Mouse (Mus musculus): ENCODE measurements around the gene Slx1b.
A peak's percentile ranks its signal among the peaks of the same experiment; 100 is the strongest.
"Not testable (repeated sequence)": the region's sequence is repeated elsewhere in the genome, so short reads cannot be mapped to it uniquely, and the experiment has no call there.

Slx1b gene

DNA sequence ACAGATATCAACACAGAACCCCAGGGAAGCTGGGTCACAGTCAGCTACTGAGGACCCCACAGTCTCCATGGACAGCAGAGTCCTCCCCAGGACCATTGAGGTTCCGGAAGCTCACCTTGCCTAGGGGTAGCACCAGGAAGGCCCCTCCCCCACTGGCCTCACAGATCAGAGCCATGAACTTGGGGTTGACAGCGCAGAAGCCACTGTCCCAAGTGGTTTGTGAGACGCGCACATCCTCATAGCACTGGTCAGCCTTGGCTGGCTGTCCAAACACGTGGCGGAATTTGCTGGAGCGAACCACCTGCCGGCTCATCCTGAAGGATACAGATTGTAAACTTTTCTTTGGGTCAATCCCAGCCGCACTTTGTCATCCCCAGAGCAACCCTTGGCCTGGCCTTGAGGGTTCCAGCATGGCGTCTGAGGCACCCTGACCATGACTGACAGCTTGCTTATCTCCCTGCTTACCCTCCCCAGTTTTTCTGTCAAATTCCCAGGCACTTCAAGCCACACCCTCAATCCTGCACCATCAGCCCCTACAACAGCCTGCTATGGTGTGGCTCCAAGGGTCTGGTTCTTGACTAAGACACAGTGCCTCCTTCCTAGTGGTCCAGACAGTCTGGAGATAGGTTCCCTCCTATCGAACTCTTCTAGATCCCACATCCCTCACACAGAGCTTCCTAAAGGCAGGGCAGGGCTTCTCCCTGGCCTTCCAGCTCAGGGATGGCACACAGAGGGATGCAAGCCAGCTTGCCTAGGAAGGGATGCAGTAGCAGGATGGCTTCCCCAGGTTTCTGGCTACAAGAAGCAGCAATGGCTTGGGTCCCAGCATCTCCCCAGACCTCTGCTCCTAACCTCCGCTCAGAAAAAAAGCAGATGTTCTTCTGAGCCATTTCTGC is 7.5 kb upstream of the Slx1b start:
- DNase-seq: peak; percentile 63 to 77

DNA sequence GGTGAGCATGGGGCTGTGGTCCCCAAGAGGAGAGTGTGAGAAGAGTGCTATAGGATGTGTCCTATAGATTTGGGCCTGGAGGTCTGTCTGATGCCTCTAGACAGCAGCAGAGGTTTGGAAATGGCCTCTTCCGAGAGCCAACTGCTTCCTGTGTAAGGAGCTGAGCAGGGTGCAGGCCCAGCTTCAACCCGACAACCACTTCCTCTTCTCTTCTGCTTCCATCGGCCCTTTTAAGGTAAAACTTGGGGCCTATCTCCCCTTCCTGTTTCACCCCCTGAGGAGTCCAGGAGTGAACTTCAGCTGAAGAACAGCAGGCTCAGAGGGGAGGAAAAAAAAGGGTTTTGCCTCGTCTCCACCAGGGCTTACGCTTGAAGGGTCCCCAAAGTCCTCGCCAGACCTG is 6.8 kb upstream of the Slx1b start:
- DNase-seq: peak; percentile 68 to 85

DNA sequence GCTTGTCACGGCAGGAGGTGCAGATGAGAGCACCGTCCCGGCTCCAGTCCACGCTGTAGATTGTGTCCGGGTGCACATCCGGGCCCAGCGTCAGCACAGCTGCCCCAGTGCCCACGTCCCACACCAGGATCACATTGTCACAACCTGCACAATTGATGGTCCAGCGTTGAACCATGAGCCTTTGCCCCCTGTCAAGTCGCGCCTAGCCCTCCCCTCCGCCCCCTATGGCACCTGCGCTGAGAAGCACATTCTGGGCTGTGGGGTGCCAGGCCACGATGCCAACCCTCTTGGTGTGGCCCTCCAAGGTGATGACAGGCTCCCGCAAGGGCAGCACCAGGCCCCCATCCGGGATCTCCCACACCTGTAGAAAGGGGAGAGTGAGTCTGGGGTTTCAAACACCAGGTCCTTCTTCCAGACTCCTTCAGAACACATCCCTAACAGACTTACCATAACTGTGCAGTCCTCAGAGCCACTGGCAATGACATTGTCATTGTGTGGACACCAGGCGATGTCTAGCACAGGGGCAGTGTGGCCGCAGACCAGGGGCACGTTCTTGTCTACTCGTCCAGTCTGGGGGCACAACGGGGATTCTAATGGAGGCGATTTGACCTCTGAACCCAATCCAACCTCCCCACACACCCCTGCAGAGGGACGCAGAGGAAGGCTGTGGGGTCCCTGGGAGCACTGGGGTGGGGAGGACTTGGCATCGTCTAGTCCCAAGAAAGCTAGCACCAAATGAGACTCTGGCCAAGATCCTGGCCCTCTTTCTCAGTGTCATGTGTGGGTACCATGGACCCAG is 6.2 kb upstream of the Slx1b start:
- DNase-seq: peak; percentile 22 to 46

DNA sequence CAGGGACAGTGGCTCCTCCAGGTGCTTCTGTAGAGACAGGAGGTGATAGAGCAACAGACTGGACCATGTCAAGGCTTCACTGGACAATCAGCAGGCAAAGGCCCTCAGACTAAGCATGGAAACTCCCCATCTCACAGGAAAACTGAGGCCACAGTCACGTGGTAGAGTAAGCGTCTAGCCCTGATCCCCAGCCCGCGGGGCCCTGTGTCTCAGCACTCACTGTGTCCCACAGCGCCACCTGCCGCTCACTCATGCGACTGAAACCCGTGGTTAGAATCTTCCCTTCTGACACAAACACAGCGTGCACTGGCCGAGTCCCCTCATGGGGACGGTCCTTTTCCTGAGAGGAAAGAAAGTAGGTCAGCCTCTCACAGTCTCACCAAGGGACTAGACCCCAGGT is 5.5 kb upstream of the Slx1b start:
- peak; percentile 85 to 90 for DNase-seq

DNA sequence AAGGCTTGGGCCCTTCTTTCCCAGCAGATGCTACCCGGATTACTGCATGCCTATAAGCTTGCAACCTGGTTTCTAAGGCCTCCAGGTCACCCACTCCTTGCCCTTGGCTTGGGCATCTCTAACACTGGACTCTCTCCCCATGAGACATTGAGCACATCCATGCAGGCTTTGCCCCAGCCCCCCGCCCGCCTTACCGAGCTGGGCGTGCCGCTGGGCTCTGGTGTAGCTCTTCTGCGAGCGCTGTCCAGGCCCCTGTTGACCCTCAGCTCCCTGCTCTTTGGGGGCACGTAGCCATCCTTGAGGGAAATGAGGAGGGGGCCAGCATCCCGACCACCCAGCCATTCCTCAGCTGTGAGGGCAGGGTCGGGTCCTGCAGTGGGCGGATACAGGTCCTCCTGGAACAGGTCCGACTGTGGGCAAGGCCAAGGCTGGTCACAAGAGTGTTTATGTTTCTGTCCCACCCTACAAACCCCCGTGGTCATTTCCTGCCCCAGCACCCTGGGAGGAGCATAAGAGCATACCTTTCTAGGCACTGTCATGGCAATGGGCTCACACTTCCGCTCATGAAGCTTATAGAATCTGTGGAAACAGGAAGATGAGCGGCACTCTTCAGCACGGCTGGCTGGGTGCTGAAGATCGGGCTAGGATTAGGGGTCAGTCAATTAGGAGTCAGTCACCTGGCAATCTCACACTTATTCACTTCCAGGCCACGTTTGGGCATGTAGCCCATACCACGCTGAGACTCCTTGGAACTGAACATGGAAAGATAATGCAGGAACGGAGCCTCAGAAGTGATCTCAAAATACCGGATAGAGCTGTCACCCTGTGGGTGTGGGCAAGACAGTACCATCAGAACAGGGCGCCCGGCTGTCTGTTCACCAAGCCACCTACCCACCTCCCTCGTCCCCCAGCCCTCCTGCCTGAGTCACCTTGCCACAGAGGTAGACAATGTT is 4.8 kb upstream of the Slx1b start:
- DNase-seq: peak in 1 of 2 experiments; percentile 36

DNA sequence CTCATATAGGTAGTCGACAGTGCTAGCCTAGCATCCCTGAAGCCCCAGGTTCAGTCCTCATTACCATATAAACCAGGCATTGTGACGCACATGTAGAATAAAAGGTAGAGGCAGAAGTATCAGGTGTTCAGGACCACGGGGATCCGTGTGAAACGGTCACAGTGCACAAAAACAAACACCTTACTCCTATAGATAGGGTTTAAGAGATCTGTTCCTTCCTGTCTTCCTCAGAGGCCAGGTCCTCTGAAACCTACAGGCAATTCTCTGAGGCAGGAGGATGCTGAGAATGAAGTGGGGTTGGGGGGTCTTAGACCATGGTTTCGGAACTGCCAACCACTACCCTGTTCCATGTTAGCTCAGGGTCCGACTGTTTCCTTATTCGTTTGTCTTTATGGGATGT is 2.3 kb upstream of the Slx1b start:
- DNase-seq: no peak

DNA sequence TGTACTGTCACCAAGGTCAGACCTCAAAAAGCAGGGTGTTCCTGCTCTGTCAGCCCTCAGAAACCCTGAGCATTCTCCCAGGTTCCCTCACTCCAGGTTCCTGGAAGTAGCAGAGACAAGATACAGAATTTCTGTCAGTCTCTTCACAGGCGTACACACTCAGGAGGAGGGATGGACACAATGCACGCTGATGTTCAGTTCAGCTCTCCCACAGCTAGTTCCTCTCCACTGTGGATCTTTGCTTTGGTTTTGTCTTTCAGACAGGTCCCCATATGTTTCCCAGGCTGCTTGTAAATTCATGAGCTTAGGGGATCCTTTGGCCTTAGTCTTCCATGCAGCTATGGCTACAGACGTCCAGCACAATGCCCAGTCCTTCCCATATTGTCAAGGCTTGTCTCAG is 1.3 kb upstream of the Slx1b start:
- no peak for DNase-seq

DNA sequence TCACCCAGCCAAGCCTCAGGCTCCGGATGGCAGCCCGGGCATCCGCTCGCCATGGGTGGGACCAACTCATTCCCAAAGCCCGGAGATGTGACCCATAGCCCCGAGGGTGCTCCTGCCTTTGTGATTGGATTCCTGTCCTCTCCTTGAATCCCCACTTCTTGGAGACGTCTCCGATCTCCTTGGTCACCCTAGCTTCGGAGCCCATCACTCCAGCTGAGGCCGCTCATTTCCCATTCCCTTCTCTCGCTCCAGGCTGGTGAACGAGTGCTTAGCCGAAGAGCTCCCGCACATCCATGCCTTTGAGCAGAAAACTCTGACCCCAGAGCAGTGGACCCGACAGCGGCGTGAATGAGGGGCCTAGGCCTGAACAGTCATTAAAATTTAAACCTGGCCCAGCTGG is 719 bp upstream of the Slx1b start:
- DNase-seq: no peak

DNA sequence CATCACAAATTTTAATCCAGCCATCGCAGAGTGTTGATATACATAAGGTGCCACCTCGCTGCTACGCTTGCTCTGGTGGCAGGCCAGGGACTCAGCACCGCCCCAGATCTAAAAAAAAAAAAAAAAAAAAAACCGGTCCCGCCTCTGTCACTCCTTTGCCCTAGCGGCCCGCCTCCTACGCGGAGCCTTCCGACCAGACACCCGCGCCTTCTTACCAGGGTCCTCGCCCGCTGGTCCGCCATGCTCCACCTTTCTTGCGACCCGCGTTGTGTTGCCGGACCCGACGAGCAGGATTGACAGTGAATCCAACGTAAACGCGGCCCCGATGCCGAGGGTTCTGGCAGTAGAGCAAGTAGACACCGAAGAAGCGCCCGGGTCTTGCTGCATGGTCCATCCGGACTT is 373 bp downstream of the Slx1b start, which contains the start of gene Bola2:
Gene Bola2, plus strand, starts transcription at position 192 of the 402 bp plus-strand sequence.
- peak; percentile 68 to 80 for DNase-seq

DNA sequence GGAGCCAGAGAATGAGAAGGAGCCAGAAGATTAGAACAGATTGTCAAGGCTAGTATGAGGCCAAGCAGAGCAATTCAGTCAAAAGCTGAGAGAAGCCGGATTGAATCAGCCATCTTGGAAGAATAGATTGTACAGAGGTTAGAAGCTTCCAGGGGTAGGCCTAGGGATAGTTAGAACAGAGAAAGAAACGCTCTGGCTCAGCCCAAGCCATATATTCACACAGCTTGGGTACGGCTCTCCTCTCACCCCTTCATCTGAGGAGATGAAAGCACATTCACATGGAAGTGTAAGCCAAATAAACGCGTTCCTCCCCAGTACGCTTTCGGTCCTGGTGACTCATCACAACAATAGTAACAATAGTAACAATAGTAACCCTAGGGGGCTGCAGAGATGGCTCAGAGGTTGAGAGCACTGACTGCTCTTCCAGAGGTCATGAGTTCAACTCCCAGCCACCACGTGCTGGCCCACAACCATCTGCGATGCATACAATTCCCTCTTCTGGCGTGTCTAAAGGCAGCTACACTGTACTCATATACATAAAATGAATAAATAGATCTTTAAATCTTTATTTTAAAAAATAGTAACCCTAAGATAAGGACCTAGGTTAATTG is 1.0 kb downstream of the Slx1b start:
- DNase-seq: peak in 1 of 2 experiments; percentile 20

DNA sequence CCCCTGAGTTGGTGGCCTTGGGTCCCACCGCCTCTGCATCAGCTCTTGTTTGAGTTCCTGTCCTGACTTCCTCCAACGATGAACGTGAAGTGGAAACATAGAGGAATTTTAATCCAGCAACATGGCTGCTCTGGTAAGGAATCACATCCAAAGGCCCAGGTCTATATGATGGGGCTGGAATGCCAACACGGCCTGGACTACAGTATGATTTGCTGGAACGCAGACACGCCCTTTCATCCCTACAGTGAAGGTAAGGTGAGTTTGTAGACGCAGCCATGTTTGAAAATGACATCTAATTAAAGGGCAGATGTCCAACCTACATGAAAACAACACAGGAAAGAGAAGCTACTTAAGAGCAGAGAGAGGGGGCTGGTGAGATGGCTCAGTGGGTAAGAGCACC is 1.8 kb downstream of the Slx1b start:
- DNase-seq: no peak

DNA sequence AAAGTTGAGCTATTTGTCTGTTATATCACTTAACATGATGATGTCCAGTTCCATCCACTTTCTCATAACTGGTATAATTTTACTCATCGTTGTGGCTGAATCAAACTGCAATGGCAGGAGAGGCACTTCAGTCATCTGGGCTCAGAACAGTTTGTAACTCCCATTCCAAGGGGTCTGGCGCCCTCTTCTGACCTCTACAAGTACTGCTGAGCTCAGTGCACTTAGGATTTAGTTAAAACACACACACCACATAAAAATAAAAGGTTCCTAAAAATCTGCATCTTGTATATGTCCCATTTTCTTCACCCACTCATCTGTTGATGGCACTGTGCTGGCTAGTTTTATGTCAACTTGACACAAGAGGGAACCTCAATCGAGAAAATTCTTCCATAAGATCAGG is 2.3 kb downstream of the Slx1b start:
- DNase-seq: peak; percentile 58 to 69

DNA sequence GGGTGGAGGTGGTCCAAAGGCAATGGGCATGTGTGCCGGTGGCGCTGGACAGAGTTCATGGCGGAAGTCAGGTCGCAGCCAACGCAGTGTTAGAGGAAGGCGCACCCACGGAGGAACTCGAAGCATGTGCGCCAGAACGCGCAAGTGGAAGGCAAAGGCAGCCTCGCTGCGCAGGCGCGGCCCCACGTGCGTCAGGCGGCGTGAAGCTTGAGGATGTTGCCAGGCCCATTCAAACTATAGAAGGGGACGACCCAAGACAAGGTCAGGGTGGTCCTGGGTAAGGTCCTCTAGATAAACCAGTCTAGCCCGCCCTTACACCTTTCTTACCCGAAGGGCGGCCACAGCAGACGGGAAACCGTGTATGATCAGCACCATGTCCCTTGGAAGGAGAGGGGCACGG is 3.2 kb downstream of the Slx1b start:
- DNase-seq: no peak

DNA sequence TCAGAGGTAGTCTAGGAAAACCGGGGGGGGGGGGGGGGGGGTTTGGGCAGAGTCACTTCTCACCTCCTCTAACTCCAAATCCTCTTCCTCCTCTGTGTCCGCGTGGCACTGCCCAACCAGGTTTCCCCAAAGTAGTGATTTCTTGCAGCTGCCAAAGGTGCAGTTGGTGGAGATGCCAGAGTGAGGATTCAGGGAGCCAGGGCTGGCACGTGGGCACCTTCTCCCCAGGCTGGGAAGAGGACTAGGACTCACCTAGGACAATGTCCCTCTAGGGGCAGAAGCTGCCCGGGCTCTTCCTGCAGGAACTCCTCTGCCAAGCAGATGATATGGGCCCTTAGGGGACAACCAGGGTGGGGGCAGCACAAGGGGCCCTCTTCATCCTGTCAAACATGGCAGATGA is 3.9 kb downstream of the Slx1b start:
- no peak for DNase-seq

DNA sequence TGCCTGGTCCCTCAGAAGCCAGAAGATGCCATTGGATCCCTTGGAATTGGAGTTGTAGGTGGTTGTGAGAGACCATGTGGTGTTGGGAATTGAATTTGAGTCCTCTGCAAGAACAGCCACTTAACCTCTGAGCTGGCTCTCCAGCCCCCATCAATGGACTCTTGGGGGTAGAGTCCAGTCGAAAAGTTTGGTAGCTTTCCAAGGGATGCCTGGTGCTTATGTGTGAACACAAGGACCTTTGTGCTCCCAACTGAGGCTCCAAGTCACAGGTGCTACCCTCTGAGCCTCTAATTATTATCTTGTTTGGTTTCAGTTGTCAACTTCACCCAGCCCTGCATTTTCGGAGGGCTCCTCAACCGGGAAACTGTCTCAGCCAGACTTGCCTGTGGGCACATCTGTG is 4.8 kb downstream of the Slx1b start:
- DNase-seq: no peak

DNA sequence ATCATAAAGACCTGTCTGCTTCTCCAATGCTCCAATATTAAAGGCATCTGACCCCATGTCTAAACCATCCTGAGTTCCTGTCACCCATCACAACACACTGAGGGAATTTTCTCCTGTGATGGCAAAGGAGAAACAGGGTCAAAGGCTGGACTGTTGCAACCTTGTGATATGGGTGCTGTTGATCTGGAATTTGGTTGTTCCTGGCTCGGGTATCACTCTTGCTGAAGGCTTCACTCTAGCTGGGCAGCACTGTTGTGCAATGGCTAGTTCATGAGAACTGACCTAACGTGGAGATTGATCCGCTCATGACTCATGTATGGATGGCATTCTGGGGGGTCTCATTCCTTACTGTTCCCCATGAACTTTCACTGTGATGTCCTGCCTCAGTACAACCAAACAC is 6.6 kb downstream of the Slx1b start:
- DNase-seq: no peak

DNA sequence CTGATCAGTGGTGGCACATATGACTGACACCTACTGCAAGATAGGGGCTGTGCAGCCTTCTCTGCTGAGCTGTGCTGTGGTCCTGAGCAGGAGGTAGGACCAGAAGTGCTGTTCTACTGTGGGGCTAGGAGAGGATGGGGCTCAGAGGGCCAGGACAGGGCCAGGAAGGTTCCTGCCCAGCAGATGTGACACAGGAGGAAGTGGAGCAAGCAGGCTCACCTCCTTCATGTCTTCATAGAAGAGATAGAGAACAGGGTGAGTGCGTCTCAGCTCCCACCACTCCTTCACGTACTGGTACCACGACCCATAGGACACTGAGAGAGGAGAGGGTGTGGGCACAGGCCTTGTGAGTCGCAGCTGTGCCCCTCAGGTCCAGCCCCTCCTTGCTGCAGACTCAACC is 7.4 kb downstream of the Slx1b start:
- not testable (repeated sequence) for DNase-seq

DNA sequence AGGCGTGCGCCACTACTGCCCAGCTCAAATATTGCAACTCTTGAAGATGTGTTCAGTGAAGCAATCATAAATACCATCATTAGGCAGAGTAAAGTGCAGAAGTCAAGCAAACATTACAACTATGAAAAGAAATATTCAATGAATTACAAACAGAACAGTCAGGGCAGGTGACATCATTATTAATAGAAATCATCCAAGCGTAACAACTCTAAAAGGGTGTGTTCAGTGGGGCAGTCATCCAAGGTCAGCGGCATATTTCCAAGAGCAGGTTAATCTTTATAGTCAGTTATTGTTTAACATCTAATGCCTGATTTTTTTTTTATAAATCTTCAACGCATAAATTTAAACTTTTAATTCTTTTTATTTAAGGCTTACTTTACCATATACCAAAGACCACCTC is 14.4 kb downstream of the Slx1b start:
- no peak for DNase-seq

DNA sequence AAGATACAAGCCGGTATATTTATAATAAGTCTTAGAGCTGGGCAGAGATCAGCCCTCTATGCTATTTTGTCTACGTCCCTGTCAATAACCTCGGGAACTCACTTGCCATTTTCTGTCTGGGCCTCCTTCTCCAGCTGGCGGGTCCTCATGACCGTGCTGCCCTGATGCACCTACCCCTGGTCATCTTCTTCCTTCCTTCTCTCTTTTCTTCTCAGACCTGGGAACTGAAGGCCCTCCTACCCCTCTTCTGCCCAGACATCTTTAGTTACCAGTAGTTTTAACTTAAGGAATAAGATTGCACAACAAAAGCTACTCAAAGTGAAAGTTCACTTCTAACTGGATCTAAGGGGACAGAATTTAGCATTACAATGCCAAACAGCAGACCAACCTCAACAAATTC is 15.9 kb downstream of the Slx1b start:
- no peak for DNase-seq

DNA sequence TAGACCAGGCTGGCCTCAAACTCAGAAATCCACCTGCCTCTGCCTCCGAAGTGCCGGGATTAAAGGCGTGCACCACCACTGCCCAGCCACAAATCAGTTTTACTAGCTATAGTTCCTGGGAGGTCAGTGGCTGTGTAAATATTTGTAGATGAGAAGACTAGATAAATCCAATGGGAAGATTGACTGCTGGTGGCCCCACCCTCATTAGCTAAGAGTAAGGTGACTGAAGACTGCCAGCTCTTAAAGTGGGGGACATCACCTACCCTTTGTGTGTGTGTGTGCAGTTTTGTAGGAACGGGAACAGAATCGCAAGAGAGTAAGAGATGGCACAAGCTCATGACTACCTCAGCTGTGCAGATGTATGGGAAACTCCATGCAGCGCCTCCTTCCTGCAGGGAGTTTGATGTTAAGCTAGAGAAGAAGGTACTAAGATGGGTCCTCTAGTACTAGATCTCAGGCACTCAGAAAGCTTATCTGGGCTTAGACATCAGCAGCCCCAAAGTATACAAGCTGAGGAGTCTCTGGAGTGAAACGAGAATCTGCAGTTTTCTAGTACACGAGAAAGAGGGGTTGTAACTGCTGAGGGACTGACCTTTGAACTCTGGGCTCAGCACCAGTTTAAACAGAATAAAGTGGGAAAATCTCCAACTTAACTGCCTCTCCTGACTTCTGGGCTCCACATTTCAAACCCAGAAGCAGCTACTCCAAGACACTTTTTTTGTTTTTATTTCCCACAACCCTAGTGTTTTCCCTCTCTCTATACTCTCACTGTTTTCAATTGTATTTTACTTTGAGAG is 16.8 kb downstream of the Slx1b start:
- DNase-seq: no peak

DNA sequence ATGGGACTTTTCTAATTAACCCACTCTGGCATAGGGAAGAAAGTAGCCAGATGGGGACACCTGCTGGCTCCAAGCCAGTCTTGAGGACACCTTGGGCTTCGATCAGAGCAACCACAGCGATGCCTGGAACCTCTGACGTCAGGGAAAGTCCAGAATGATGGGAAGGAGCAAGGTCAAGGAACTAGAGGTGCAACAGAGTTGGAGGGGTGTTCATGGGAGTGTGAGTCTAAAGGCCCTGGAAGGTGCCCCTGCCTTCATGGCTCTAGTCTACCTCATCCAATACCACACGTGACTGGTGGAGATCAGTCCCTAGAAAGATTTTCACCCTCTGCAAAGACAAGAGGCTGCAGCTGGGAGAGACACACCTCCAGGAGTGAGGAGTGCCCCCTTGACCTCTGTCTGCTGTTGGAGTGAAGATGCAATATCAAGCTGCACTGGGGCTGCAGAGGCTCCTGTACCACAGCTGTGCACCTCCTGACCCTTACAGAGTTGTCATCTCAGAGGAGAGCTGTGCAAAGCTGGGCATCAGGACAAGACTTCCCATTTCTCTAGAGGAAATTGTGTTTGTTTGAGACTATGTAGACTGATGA is 18.9 kb downstream of the Slx1b start:
- DNase-seq: no peak

Data from thymus, adult 18-20 months (tissue).